Mouse (Mus musculus) stomach, postnatal 0 days (tissue): ENCODE results near the gene Prpf6. TPM values are rescaled to one million over a fixed set of nuclear protein-coding genes. Genes with fewer than 3 reads are reported as not detected.

Experiments used
- ATAC-seq: fragments of 200-750 bp; cut with Nextera tagmentation; 2 replicates; pipeline ENCODE4 v1.8.0; 2017; ENCODE audit not compliant: low FRiP score, low TSS enrichment
- DNase-seq: peaks from one replicate; pipeline ENCODE4 v3.0.0-alpha.2; 2016; ENCODE audit warnings: low spot score
- H3K27ac ChIP-seq: fragments of 300-500 bp; sonication (generic); replicated peaks from 2 replicates; pipeline ENCODE4 v1.5.1; 2014; ENCODE audit warnings: mild to moderate bottlenecking, control low read depth
- H3K27me3 ChIP-seq: fragments of 300-500 bp; sonication (generic); 2 replicates; pipeline ENCODE4 v1.6.1; 2014; ENCODE audit warnings: low read length; ENCODE audit not compliant: control insufficient read depth, insufficient read depth
- H3K36me3 ChIP-seq: fragments of 300-500 bp; sonication (generic); 2 replicates; pipeline ENCODE4 v1.6.1; 2014; ENCODE audit warnings: low read length, mixed read lengths; ENCODE audit not compliant: control insufficient read depth, insufficient read depth
- H3K4me1 ChIP-seq: fragments of 300-500 bp; sonication (generic); replicated peaks from 2 replicates; pipeline ENCODE4 v1.6.1; 2014; ENCODE audit warnings: antibody characterized with exemption; ENCODE audit not compliant: control insufficient read depth, insufficient read depth
- H3K4me2 ChIP-seq: fragments of 300-500 bp; sonication (generic); replicated peaks from 2 replicates; pipeline ENCODE4 v1.6.1; 2014; ENCODE audit warnings: low read depth, mild to moderate bottlenecking, control low read depth, moderate library complexity
- H3K4me3 ChIP-seq: fragments of 300-500 bp; sonication (generic); 2 replicates; pipeline ENCODE4 v1.5.1; 2014; ENCODE audit warnings: low read depth, low read length, control low read depth
- H3K9ac ChIP-seq: fragments of 300-500 bp; sonication (generic); 2 replicates; pipeline ENCODE4 v1.6.1; 2014; ENCODE audit warnings: mild to moderate bottlenecking, low read length, control low read depth, mixed read lengths
- H3K9me3 ChIP-seq: fragments of 300-500 bp; sonication (generic); 2 replicates; pipeline ENCODE4 v1.6.1; 2016; ENCODE audit warnings: low read length; ENCODE audit not compliant: control insufficient read depth
- CTCF ChIP-seq: IDR thresholded peaks from 2 replicates; pipeline ENCODE4 v1.5.1; 2016; ENCODE audit warnings: antibody characterized with exemption, low read depth, mild to moderate bottlenecking, moderate library complexity
- EP300 ChIP-seq: optimal IDR thresholded peaks from 2 replicates; pipeline ENCODE3; 2016; ENCODE audit warnings: antibody characterized with exemption
- WGBS: fragments of 180-500 bp; shearing (Covaris S2); extraction: QIAGEN DNeasy Blood & Tissue Kit; methylation state at CpG from one replicate; pipeline ENCODE4 v1.1.7; 2014; 5-methylcytosine and 5-hydroxymethylcytosine counted together
- polyA plus RNA-seq: library from polyadenylated mRNA; unstranded; fragments of >200 nt; fragmentation: Nextera tagmentation; extraction: Ambion mirVana; gene quantifications from 2 replicates; pipeline ENCODE4 v1.2.1, GENCODE M21; 2015

The Prpf6 gene
- polyA plus RNA-seq, 1 experiment from 2014 or later, result 28.3 TPM

- DNase-seq (no peak), ATAC-seq (no peak)
- no peak overlapping the region for H3K4me3 ChIP-seq
- H3K9ac ChIP-seq, result no peak overlapping the region
- H3K36me3 ChIP-seq, result peaks cover 18% of the 10 kb centered on the region
- no peak overlapping the region for H3K4me2 ChIP-seq
- no peaks in the 10 kb centered on the region for H3K4me1 ChIP-seq
- H3K9me3 ChIP-seq, result no peaks in the 10 kb centered on the region
- H3K27ac ChIP-seq, result no peak overlapping the region
- H3K27me3 ChIP-seq, result no peaks in the 10 kb centered on the region
- TF ChIP-seq CTCF (no peak), EP300 (no peak)
- 78% methylated on average over 7 of the region's 7 CpGs for whole genome bisulfite sequencing
These were observed 66.9 kb downstream of the Prpf6 start for GRCm38 (mm10) chr2:181658528-181658927.

DNA sequence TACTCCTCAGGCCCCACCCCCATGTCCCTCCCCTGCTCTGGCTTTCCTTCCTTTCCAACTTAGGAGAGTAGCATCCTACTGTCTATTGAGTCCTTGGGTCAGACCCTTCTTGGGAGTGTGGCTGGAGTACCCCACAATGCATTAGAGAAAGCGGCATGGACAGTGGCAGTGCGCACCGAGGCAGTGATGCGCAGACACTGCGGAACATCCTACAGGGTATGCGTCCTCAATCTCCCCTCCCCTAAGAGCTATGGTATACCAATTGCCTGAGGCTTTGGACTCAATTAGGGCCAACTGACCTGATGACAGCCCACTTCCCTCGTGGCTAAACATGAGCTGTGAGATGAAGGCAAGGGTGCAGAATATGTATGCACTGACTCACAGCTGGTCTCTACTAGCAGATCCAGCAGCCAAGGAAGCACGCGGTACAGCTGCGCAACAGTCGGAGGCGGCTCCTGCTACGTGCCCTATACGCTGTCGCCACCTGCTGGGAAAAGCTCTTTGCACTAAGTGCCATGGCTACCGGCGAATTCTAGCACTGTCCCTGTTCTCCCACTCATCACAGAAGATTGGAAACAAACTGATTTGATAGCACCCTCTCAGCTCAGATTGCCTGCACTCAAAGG is 67.4 kb downstream of the Prpf6 start:
- DNase-seq, result peak; percentile 63
- H3K4me3 ChIP-seq, result no peak overlapping the region
- TF ChIP-seq CTCF, result no peak
- no peak for TF ChIP-seq EP300
- H3K9me3 ChIP-seq, result no peaks in the 10 kb centered on the region
- H3K4me2 ChIP-seq, result no peak overlapping the region
- peak overlapping the region; percentile 8; the same call in 1 of the 2 replicates for H3K9ac ChIP-seq
- no peaks in the 10 kb centered on the region for H3K27me3 ChIP-seq
- ATAC-seq, result peak; percentile 68
- H3K4me1 ChIP-seq, result no peaks in the 10 kb centered on the region
- H3K36me3 ChIP-seq, result peaks cover 14% of the 10 kb centered on the region
- 0 out of 2 replicates have a peak overlapping the region, but pooled peaks have one; percentile 6 for H3K27ac ChIP-seq
- WGBS, result 40% methylated on average over 17 of the region's 17 CpGs

DNA sequence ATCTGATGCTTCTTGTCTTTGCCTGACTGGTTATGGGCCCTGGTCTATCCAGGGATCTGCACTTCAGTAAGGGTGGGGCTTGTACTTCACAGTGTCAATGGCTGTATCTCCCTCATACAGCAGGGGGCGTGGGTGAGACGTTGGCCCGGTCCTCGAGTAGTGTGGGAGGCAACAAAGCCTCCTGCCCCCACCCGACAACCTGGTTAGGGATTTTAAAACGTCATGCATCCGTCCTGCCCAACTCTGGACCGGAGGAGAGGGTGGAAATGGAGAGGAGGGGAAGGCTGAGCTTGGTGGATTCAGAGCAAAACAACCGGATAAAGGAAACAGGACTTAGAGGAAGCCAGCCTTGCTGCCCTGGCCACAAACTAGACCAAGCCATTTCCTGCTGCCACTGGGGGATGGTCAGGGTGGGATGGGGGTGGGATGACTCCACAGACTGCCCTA is 68.0 kb downstream of the Prpf6 start:
- DNase-seq (peak; percentile 79), ATAC-seq (peak; percentile 85)
- Histone ChIP-seq H3K9ac (no peak overlapping the region), H3K27ac (0 out of 2 replicates have a peak overlapping the region, but pooled peaks have one; percentile 8), H3K4me1 (no peaks in the 10 kb centered on the region), H3K36me3 (peaks cover 14% of the 10 kb centered on the region), H3K27me3 (no peaks in the 10 kb centered on the region), H3K9me3 (no peaks in the 10 kb centered on the region), H3K4me2 (0 out of 2 replicates have a peak overlapping the region, but pooled peaks have one; percentile 14), H3K4me3 (no peak overlapping the region)
- 12% methylated on average over 9 of the region's 9 CpGs for WGBS
- TF ChIP-seq CTCF (peak; percentile 85), EP300 (no peak)

- Histone ChIP-seq H3K27me3 (no peaks in the 10 kb centered on the region), H3K9me3 (no peaks in the 10 kb centered on the region), H3K27ac (0 out of 2 replicates have a peak overlapping the region, but pooled peaks have one; percentile 14), H3K4me1 (no peaks in the 10 kb centered on the region), H3K36me3 (no peaks in the 10 kb centered on the region), H3K4me3 (no peak overlapping the region), H3K4me2 (no peak overlapping the region), H3K9ac (no peak overlapping the region)
- no peak for ATAC-seq
- 67% methylated on average over 3 of the region's 3 CpGs for WGBS
- no peak for DNase-seq
- TF ChIP-seq EP300, result no peak
- no peak for TF ChIP-seq CTCF
These were observed 71.1 kb downstream of the Prpf6 start for GRCm38 (mm10) chr2:181662620-181663297.

DNA sequence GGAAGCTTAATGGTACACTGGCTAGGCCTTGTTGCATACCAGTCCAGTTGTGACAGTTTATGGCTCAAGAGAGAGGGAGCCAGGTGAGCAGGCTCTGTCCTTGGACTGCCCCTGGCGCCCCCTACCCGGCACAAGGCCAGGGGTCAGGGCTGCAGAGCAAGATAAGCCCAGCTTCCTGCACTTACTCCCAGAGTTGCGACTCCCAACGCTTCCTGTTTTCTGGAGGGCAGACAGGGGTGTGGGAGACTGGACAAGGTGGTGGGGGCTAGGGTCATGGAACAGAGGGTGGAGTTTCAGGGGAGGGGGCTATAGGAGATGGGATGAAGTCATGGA is 71.6 kb downstream of the Prpf6 start:
- no peak for TF ChIP-seq EP300
- no peak for TF ChIP-seq CTCF
- no peak overlapping the region for H3K4me3 ChIP-seq
- H3K4me1 ChIP-seq, result no peaks in the 10 kb centered on the region
- ATAC-seq (no peak), DNase-seq (no peak)
- H3K9ac ChIP-seq, result no peak overlapping the region
- H3K27ac ChIP-seq, result no peak overlapping the region
- H3K27me3 ChIP-seq, result no peaks in the 10 kb centered on the region
- H3K36me3 ChIP-seq, result no peaks in the 10 kb centered on the region
- 23% methylated on average over 4 of the region's 4 CpGs for WGBS
- H3K9me3 ChIP-seq, result no peaks in the 10 kb centered on the region
- no peak overlapping the region for H3K4me2 ChIP-seq
